Mouse (Mus musculus) C2C12 (cell line): ENCODE results near the gene Sf3a2.

Experiments
- CEBPB ChIP-seq: IDR thresholded peaks from one replicate; pipeline ENCODE4 v1.6.1; 2011; ENCODE audit warnings: low read depth, mild to moderate bottlenecking, control low read depth, moderate library complexity
- CTCF ChIP-seq: IDR thresholded peaks from one replicate; pipeline ENCODE4 v1.5.1; 2011; ENCODE audit not compliant: control insufficient read depth, insufficient read depth, insufficient read length
- FOSL1 ChIP-seq: IDR thresholded peaks from one replicate; pipeline ENCODE4 v1.8.0; 2011; ENCODE audit warnings: mild to moderate bottlenecking, low read length; ENCODE audit not compliant: poor library complexity, insufficient read depth, severe bottlenecking
- MAX ChIP-seq: IDR thresholded peaks from one replicate; pipeline ENCODE4 v1.6.1; 2011; ENCODE audit warnings: mild to moderate bottlenecking, control low read depth
- MYOD1 ChIP-seq: IDR thresholded peaks from one replicate; pipeline ENCODE4 v1.6.1; 2011; ENCODE audit warnings: low read depth; ENCODE audit not compliant: control insufficient read depth, insufficient read length
- MYOG ChIP-seq: IDR thresholded peaks from one replicate; pipeline ENCODE4 v1.6.1; 2011; ENCODE audit not compliant: control insufficient read depth, insufficient read length; ENCODE audit errors: extremely low read depth
- USF1 ChIP-seq: IDR thresholded peaks from one replicate; pipeline ENCODE4 v1.6.1; 2011; ENCODE audit warnings: low read depth, mild to moderate bottlenecking, control low read depth, moderate library complexity

GRCm38 (mm10) chr10:80768365-80768764, 29.6 kb upstream of the Sf3a2 start:
- TF ChIP-seq MAX: no peak
- no peak for TF ChIP-seq CTCF
- no peak for TF ChIP-seq USF1
- no peak for TF ChIP-seq FOSL1
- TF ChIP-seq MYOG: no peak
- no peak for TF ChIP-seq CEBPB
- no peak for TF ChIP-seq MYOD1
